Mouse (Mus musculus): ENCODE data around the gene Dapk1.

Gene Dapk1

GRCm38 (mm10) chr13:60690921-60691320, 89.2 kb downstream of the Dapk1 start:
- no peak for DNase-seq (ENCODE audit: low spot score in 2 of 2)

- DNase-seq (ENCODE audit: low spot score in 2 of 2): no peak
Observed at GRCm38 (mm10) chr13:60691940-60692339, 90.2 kb downstream of the Dapk1 start.

GRCm38 (mm10) chr13:60695186-60695980, 93.6 kb downstream of the Dapk1 start:
- no peak for DNase-seq (ENCODE audit: low spot score in 2 of 2)

GRCm38 (mm10) chr13:60696323-60696722, 94.6 kb downstream of the Dapk1 start:
- no peak for DNase-seq (ENCODE audit: low spot score in 2 of 2)

DNA sequence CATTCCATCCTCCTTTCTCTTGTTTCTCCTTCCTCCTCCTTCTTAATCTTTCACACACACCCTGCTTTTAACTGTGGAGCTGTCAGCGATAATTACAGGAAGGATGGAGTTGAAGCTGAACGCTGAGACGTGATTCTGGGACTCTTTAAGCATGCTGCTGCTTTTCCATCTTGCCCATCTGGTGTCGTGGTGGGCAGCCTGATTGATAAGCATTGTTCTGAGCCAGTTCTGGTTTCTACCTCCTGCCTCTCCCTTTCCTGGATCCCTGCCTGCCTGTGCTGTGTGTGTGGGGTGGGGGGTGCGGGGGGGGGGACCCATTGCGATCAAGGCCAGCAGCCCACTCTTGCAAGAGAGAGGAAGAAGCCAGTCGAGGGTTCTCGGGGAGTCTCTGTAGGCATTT, 95.0 kb downstream of the Dapk1 start:
- no peak for DNase-seq (ENCODE audit: low spot score in 2 of 2)

- DNase-seq (ENCODE audit: low spot score in 2 of 2): no peak
Observed at GRCm38 (mm10) chr13:60698021-60698420, 96.3 kb downstream of the Dapk1 start.

- no peak for DNase-seq (ENCODE audit: low spot score in 2 of 2)
Observed at GRCm38 (mm10) chr13:60701671-60702171, 100.0 kb downstream of the Dapk1 start.

- DNase-seq (ENCODE audit: low spot score in 2 of 2): no peak
Observed at GRCm38 (mm10) chr13:60707541-60708468, 106.1 kb downstream of the Dapk1 start.

DNA sequence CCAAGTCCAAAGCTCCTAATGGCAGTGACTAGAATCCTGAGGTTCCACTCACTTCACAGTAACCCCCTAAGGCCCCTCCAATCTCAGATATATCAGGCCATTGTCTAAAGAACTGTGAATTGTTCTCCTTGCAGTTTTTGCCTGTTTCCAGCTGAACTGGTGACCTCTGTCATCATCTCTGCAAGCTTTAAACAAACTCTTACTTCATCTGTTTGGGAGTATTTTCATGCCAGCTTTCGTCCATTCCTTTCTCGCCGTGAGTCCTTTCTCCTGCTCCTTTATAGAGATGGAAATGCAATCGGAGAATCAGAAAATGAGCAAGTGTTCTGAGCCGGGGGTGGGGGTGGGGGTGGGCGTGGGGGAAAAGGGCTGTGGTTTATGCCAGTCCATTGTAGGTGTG, 107.4 kb downstream of the Dapk1 start:
- no peak for DNase-seq (ENCODE audit: low spot score in 2 of 2)

DNA sequence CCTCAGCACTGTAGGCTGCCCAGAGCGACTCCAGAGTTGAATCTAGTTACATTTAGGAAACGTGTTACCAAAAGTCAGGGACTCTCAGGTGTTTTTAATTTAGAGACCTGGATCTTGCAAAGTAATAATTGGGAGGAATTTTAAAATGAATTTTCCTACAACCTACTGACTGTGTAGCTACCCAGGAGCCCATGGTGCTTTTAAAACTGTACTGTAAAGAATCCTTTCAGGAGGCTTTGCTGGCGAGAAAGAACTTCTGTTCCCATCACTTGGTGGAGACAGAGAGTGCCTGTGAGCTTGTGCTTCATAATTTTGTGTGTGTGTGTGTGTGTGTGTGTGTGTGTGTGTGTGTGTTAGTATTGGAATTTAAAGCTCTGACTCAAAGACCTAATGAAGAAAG, 109.2 kb downstream of the Dapk1 start:
- DNase-seq (ENCODE audit: low spot score in 2 of 2): no peak

- DNase-seq (ENCODE audit: low spot score in 2 of 2): no peak
Observed at GRCm38 (mm10) chr13:60713537-60713936, 111.8 kb downstream of the Dapk1 start.

GRCm38 (mm10) chr13:60716107-60716506, 114.4 kb downstream of the Dapk1 start:
- DNase-seq (ENCODE audit: low spot score in 2 of 2): no peak

DNA sequence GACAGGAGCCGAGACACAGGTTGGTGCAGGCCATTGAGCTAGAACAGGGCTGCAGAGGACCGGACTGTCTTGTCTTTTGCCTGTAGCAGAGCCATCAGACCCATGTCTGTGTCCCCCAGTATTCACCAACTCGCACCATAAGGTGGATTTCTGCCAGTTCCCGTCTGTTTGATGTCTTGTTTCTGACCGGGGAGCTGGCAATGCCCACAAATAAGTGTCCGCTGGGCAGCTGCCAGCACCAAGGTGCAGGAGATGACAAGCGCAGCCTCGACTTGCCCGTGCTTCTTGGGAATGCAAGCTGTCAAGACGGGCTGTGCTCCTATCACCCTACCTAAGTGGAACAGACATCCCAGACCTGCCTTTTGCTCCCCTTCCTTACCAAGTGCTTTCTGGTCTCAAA, 115.7 kb downstream of the Dapk1 start:
- DNase-seq (ENCODE audit: low spot score in 2 of 2): no peak

- DNase-seq (ENCODE audit: low spot score in 2 of 2): no peak
Observed at GRCm38 (mm10) chr13:60719581-60719980, 117.8 kb downstream of the Dapk1 start.

GRCm38 (mm10) chr13:60722763-60723162, 121.0 kb downstream of the Dapk1 start:
- DNase-seq (ENCODE audit: low spot score in 2 of 2): no peak

DNA sequence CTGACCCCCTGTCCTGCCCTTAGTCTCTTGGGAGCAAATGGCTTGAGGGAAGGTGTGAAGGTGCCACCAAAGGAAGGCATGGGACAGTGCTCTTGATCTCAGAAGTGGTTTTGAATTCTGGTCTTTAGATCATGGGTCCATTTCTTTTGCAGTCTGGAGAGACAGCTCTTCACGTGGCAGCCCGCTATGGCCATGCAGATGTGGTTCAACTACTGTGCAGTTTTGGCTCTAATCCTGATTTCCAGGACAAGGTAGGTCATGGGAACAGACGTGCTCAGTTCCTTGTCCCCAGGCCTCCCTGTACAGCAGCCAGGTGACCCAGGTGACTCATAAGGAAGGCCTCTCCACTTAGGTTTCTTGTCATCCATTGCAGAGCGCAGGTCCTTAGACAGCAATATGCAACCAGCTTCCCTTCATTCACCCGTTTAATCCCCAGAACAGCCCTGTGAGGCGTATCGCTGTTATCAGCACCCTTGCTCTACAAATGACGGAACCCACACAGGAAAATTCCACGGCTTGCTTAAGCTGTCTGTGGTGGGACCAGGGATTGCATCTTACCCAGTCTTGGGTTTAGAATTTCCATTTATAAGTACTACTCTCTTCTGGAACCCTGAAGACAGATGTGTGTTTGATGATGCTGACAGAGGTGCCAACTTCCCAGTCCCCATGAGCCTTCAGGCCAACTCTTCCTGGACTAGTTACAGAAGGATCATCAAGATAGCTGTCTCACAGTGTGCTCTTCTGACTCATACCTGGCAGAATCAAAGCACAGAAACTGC, 126.7 kb downstream of the Dapk1 start:
- no peak for DNase-seq (ENCODE audit: low spot score in 2 of 2)

DNA sequence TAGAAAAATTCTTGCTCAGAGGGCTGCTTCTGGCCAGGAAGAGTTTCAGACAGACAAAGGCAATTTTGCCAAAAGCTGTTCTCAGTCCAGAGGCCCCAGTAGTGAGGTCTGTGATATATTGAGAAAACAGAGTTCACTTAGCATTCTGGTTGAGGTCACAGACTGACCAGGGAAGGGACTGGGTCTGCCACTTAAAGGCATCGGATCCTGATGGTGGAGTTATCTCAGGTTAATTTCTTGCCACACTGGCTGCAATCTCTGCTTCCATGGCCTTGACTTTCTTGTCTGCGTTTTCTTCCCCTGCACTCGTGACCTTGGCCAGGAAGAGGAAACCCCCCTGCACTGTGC, 127.3 kb downstream of the Dapk1 start:
- no peak for DNase-seq (ENCODE audit: low spot score in 2 of 2)

DNA sequence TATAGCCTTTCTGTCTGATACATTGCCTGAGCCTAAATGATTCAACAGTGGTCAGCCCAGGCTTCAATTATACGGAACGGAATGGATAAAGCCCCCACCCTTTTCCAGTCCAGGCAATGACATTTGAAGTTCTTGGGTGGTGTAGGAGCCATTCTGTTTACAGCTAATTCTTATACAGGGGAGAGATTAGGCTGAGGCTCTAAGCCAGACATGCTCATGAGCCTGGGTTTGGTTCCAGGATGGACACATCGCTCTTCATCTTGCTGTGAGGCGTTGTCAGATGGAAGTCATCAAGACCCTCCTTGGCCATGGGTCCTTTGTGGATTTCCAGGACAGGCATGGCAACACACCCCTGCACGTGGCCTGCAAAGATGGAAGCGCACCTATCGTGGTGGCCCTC, 128.8 kb downstream of the Dapk1 start:
- no peak for DNase-seq (ENCODE audit: low spot score in 2 of 2)

DNA sequence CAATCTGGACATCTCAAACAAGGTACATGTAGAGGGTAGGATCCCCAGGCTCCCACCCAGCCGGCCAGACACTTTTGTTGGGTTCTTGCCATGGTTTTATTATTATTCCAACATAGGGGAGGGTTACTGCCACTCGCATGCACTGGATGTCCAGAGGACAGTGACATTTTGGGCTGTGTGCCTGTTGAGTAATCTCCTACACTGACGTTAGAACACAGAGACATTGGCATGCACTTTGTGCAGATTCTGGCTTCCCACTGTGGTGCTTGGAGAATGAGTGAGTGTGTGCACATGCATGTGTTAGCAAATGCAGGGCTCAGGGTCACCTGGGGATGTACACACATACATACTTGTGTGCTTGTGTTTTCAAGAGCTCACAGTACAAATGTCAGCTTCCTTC, 129.3 kb downstream of the Dapk1 start:
- DNase-seq (ENCODE audit: low spot score in 2 of 2): no peak

DNA sequence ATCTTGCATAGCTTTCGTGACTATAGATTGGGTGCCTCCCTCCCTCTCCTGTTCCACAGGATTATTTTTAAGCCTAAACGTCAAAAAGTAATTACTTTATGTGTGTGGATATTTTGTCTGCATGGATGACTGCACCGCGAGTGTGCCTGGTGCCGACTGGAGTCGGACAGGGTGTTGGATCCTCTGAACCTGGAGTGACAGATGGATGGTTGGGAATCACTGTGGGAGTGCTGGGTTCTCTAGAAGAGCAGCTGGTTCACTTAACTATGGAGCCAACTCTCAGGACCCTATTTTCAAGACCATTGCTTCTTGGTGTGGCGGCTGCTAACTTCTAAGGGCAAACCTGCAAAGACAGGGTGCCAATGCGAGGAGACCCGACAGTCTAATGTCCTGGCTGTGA, 133.6 kb downstream of the Dapk1 start:
- no peak for DNase-seq (ENCODE audit: low spot score in 2 of 2)

DNA sequence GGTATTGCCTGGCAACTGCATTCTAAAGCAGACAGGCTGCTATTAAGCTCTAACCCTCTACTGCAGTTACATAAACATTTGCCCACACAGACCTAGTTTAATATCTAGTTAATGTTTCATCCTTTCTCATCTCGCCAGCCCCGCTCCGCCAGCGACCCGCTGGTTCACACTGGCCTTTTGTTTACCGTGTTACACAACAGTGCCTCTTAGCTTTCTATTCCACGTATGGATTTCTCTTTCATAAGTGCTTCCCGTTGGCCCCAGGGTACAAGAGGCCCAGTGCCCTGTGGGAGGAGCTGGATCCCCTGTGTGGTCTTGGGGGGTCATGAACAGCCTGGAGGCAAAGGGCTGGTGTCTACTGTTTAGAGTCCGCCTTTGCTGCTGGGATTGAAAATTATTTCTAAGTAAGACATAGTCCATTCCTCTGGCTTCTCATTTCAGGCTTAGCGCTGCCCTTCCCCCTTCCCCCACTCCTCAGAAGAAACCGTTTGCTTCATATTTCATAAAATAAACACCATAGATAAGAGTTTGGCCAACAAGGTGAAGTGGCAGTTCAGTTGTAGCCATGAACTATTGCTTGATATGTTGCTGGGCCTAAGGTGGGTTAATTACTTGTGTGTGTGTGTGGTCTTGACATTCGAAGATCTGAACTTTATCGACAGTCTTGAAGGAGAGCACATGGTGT, 134.8 kb downstream of the Dapk1 start:
- DNase-seq (ENCODE audit: low spot score in 2 of 2): no peak

Measured in spleen, postnatal 14 days (tissue).